Mouse (Mus musculus): ENCODE data around the gene Gm5142. TPM values are rescaled to one million over a fixed set of nuclear protein-coding genes. Genes with fewer than 3 reads are reported as not detected.

Gene Gm5142
- not detected for total RNA-seq (2021)
- 0.76 TPM in 1 of 2 replicates, not detected in the other for polyA plus RNA-seq (2012; rRNA removed)
- long read RNA-seq = 0 reads

DNA sequence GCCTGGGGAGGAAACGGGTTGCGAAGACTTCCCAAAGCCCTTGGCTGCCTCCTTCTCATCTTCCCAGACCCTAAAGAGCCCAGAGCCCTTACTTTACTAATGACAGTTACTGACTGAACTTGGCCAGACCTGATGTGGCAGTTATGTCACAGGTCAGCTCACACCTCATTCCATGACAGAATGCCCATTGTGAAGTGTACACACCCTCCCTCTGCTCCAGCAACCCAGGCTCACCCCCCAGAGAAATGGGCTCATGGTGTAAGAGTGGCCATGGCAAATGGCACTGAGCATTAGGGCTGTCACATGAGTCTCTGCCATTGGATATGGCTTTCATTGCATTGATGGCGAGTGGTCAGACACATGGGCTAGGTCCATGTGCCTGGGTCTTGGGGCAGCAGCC is at the start of gene Gm5142:
Gene Gm5142 (minus strand): TSS at position 101 of the 400 bp plus-strand sequence.
- no peaks in the 10 kb centered on the region for H3K79me2 ChIP-seq (replicated peaks; ENCODE audit: control insufficient read depth, insufficient read depth, low read length)
- H3K4me3 ChIP-seq = no peak within 1 kb of the TSS
- no peak within 1 kb of the TSS for H3K9ac ChIP-seq (ENCODE audit: low read depth, low read length)
- intact Hi-C loops (cut with DNase I) = no loop called here
- no peaks in the 10 kb centered on the region for H3K36me3 ChIP-seq (ENCODE audit: control insufficient read depth, insufficient read depth, low read length)
- H3K27me3 ChIP-seq (ENCODE audit: control insufficient read depth, insufficient read depth, low read length) = no peaks in the 10 kb centered on the region
- TF ChIP-seq POLR2A (IDR thresholded peaks at IDR 0.05; ENCODE audit: insufficient read depth, low read depth, low read length) = no peak
- no peak for TF ChIP-seq CTCF (IDR thresholded peaks at IDR 0.05)
- TF ChIP-seq EP300 (IDR thresholded peaks at IDR 0.05; ENCODE audit: insufficient read depth, low read depth, low read length) = no peak
- WGBS = 88% methylated on average over 3 of the region's 3 CpGs
- DNase-seq = no peak
- H3K27ac ChIP-seq = no peak within 1 kb of the TSS
- no peaks in the 10 kb centered on the region for H3K4me1 ChIP-seq (ENCODE audit: control insufficient read depth, insufficient read depth, low read length)

DNA sequence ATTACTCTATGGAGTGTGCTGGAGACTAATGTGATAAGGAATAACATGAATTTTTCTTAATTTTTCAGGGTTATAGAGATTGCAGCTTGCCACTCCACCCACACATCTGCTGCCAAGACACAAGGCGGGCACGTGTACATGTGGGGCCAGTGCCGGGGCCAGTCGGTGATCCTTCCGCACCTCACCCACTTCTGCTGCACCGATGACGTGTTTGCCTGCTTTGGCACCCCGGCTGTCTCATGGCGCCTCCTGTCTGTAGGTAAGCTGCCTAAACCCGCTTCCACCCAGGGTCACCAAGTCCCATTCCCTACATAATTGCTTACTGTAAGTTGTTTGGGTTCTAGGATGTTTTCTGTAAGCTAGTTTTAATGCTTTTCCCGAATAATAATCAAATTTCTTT is 47.7 kb upstream of the Gm5142 start:
- Histone ChIP-seq H3K27ac (no peak overlapping the region), H3K36me3 (ENCODE audit: control insufficient read depth, insufficient read depth, low read length) (peaks cover 3% of the 10 kb centered on the region; the same call in 1 of the 2 replicates), H3K9ac (ENCODE audit: low read depth, low read length) (no peak overlapping the region), H3K4me3 (no peak overlapping the region), H3K79me2 (replicated peaks; ENCODE audit: control insufficient read depth, insufficient read depth, low read length) (no peaks in the 10 kb centered on the region), H3K4me1 (ENCODE audit: control insufficient read depth, insufficient read depth, low read length) (no peaks in the 10 kb centered on the region), H3K27me3 (ENCODE audit: control insufficient read depth, insufficient read depth, low read length) (no peaks in the 10 kb centered on the region)
- intact Hi-C loops (cut with DNase I) = loop anchor here (10.0 kb wide), 1 partner anchor 329 kb away; no protein-coding TSS in a partner anchor
- TF ChIP-seq EP300 (IDR thresholded peaks at IDR 0.05; ENCODE audit: insufficient read depth, low read depth, low read length) = no peak
- TF ChIP-seq CTCF (IDR thresholded peaks at IDR 0.05) = no peak
- no peak for TF ChIP-seq POLR2A (IDR thresholded peaks at IDR 0.05; ENCODE audit: insufficient read depth, low read depth, low read length)
- no peak for DNase-seq
- WGBS = 94% methylated on average over 11 of the region's 11 CpGs

- Histone ChIP-seq H3K4me1 (ENCODE audit: control insufficient read depth, insufficient read depth, low read length) (peaks cover 2% of the 10 kb centered on the region; the same call in 1 of the 2 replicates), H3K79me2 (replicated peaks; ENCODE audit: control insufficient read depth, insufficient read depth, low read length) (no peaks in the 10 kb centered on the region), H3K4me3 (no peak overlapping the region), H3K9ac (ENCODE audit: low read depth, low read length) (no peak overlapping the region), H3K27ac (no peak overlapping the region), H3K36me3 (ENCODE audit: control insufficient read depth, insufficient read depth, low read length) (no peaks in the 10 kb centered on the region; the same call in none of the 2 replicates), H3K27me3 (ENCODE audit: control insufficient read depth, insufficient read depth, low read length) (no peaks in the 10 kb centered on the region)
- TF ChIP-seq CTCF (IDR thresholded peaks at IDR 0.05) = no peak
- no peak for TF ChIP-seq EP300 (IDR thresholded peaks at IDR 0.05; ENCODE audit: insufficient read depth, low read depth, low read length)
- no peak for TF ChIP-seq POLR2A (IDR thresholded peaks at IDR 0.05; ENCODE audit: insufficient read depth, low read depth, low read length)
- DNase-seq = peak in 1 of 2 experiments; percentile 18
- intact Hi-C loops (cut with DNase I) = no loop called here
- WGBS = 40% methylated on average over 3 of the region's 3 CpGs
Observed at GRCm38 (mm10) chr14:59219241-59219640, 40.7 kb upstream of the Gm5142 start.

DNA sequence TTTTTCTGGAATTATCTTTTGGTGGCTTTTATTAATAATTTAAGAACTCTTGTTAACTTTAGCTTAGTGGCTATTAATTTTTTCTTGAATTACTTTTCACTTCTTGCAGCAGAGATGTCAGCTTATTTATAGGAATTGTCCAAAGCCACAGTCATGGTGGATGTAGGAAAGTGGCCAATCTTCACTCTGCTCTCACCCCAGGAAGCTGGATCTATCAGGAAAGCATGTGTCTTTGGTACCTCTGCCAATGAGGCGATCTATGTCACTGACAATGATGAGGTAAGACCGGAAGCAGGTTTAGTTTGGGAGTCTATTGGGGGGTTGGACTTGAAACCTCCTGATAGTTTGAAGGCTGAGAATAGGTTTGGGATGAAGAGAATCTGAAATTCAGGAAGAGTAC is 31.3 kb upstream of the Gm5142 start:
- 83% methylated on average over 2 of the region's 2 CpGs for WGBS
- Histone ChIP-seq H3K4me1 (ENCODE audit: control insufficient read depth, insufficient read depth, low read length) (no peaks in the 10 kb centered on the region), H3K27ac (no peak overlapping the region), H3K9ac (ENCODE audit: low read depth, low read length) (no peak overlapping the region), H3K4me3 (no peak overlapping the region), H3K27me3 (ENCODE audit: control insufficient read depth, insufficient read depth, low read length) (no peaks in the 10 kb centered on the region), H3K79me2 (replicated peaks; ENCODE audit: control insufficient read depth, insufficient read depth, low read length) (0 out of 2 replicates have a peak, but pooled peaks cover 2% of the 10 kb centered on the region), H3K36me3 (ENCODE audit: control insufficient read depth, insufficient read depth, low read length) (no peaks in the 10 kb centered on the region; the same call in 1 of the 2 replicates)
- no peak for TF ChIP-seq EP300 (IDR thresholded peaks at IDR 0.05; ENCODE audit: insufficient read depth, low read depth, low read length)
- TF ChIP-seq CTCF (IDR thresholded peaks at IDR 0.05) = no peak
- TF ChIP-seq POLR2A (IDR thresholded peaks at IDR 0.05; ENCODE audit: insufficient read depth, low read depth, low read length) = no peak
- intact Hi-C loops (cut with DNase I) = loop anchor here (10.0 kb wide), 1 partner anchor 225 kb away; no protein-coding TSS in a partner anchor
- no peak for DNase-seq

GRCm38 (mm10) chr14:59209003-59209402 is 30.5 kb upstream of the Gm5142 start:
- TF ChIP-seq POLR2A (IDR thresholded peaks at IDR 0.05; ENCODE audit: insufficient read depth, low read depth, low read length) = no peak
- no peak for TF ChIP-seq EP300 (IDR thresholded peaks at IDR 0.05; ENCODE audit: insufficient read depth, low read depth, low read length)
- TF ChIP-seq CTCF (IDR thresholded peaks at IDR 0.05) = no peak
- intact Hi-C loops (cut with DNase I) = loop anchor here (10.0 kb wide), 1 partner anchor 226 kb away; no protein-coding TSS in a partner anchor
- no peak overlapping the region for H3K9ac ChIP-seq (ENCODE audit: low read depth, low read length)
- 0 out of 2 replicates have a peak, but pooled peaks cover 2% of the 10 kb centered on the region for H3K79me2 ChIP-seq (replicated peaks; ENCODE audit: control insufficient read depth, insufficient read depth, low read length)
- no peak for DNase-seq
- H3K36me3 ChIP-seq (ENCODE audit: control insufficient read depth, insufficient read depth, low read length) = no peaks in the 10 kb centered on the region; the same call in 1 of the 2 replicates
- 85% methylated on average over 7 of the region's 7 CpGs for WGBS
- H3K27me3 ChIP-seq (ENCODE audit: control insufficient read depth, insufficient read depth, low read length) = no peaks in the 10 kb centered on the region
- no peak overlapping the region for H3K4me3 ChIP-seq
- no peak overlapping the region for H3K27ac ChIP-seq
- no peaks in the 10 kb centered on the region for H3K4me1 ChIP-seq (ENCODE audit: control insufficient read depth, insufficient read depth, low read length)

GRCm38 (mm10) chr14:59205976-59206583 is 27.5 kb upstream of the Gm5142 start:
- H3K4me3 ChIP-seq = no peak overlapping the region
- 0 out of 2 replicates have a peak, but pooled peaks cover 2% of the 10 kb centered on the region for H3K79me2 ChIP-seq (replicated peaks; ENCODE audit: control insufficient read depth, insufficient read depth, low read length)
- H3K27ac ChIP-seq = no peak overlapping the region
- no peaks in the 10 kb centered on the region; the same call in 1 of the 2 replicates for H3K4me1 ChIP-seq (ENCODE audit: control insufficient read depth, insufficient read depth, low read length)
- H3K36me3 ChIP-seq (ENCODE audit: control insufficient read depth, insufficient read depth, low read length) = peaks cover 4% of the 10 kb centered on the region
- WGBS = 81% methylated on average over 10 of the region's 10 CpGs
- H3K9ac ChIP-seq (ENCODE audit: low read depth, low read length) = no peak overlapping the region
- intact Hi-C loops (cut with DNase I) = loop anchor here (10.0 kb wide), 1 partner anchor 229 kb away; no protein-coding TSS in a partner anchor
- no peak for DNase-seq
- TF ChIP-seq CTCF (IDR thresholded peaks at IDR 0.05) = no peak
- TF ChIP-seq EP300 (IDR thresholded peaks at IDR 0.05; ENCODE audit: insufficient read depth, low read depth, low read length) = no peak
- TF ChIP-seq POLR2A (IDR thresholded peaks at IDR 0.05; ENCODE audit: insufficient read depth, low read depth, low read length) = no peak
- H3K27me3 ChIP-seq (ENCODE audit: control insufficient read depth, insufficient read depth, low read length) = no peaks in the 10 kb centered on the region

Measured in heart, adult 2 months (tissue).